Mouse (Mus musculus): Measurements from ENCODE around the gene Larp1.
A peak's percentile ranks its signal among the peaks of the same experiment; 100 is the strongest.
"Not testable (repeated sequence)": the region's sequence is repeated elsewhere in the genome, so short reads cannot be mapped to it uniquely, and the experiment has no call there.

Gene Larp1

GRCm38 (mm10) chr11:58028981-58029380 lies 20.1 kb downstream of the Larp1 start:
- DNase-seq (ENCODE audit: low spot score in 2 of 2): no peak

GRCm38 (mm10) chr11:58029869-58030268 lies 21.0 kb downstream of the Larp1 start:
- DNase-seq (ENCODE audit: low spot score in 2 of 2): no peak

GRCm38 (mm10) chr11:58031176-58031575 lies 22.3 kb downstream of the Larp1 start:
- peak in 1 of 2 experiments; percentile 23 for DNase-seq (ENCODE audit: low spot score in 2 of 2)

- no peak for DNase-seq (ENCODE audit: low spot score in 2 of 2)
Measured at GRCm38 (mm10) chr11:58033635-58034034, 24.8 kb downstream of the Larp1 start.

GRCm38 (mm10) chr11:58039027-58039426 lies 30.2 kb downstream of the Larp1 start:
- peak in 1 of 2 experiments; percentile 27 for DNase-seq (ENCODE audit: low spot score in 2 of 2)

- no peak for DNase-seq (ENCODE audit: low spot score in 2 of 2)
Measured at GRCm38 (mm10) chr11:58042861-58043431, 34.1 kb downstream of the Larp1 start.

- peak in 1 of 2 experiments; percentile 26 for DNase-seq (ENCODE audit: low spot score in 2 of 2)
Measured at GRCm38 (mm10) chr11:58046438-58046837, 37.6 kb downstream of the Larp1 start.

GRCm38 (mm10) chr11:58057455-58057854 lies 48.6 kb downstream of the Larp1 start:
- peak in 1 of 2 experiments; percentile 52 for DNase-seq (ENCODE audit: low spot score in 2 of 2)

GRCm38 (mm10) chr11:58059752-58060151 lies 50.9 kb downstream of the Larp1 start:
- not testable (repeated sequence) for DNase-seq (ENCODE audit: low spot score in 2 of 2)

- DNase-seq (ENCODE audit: low spot score in 2 of 2): not testable (repeated sequence)
Measured at GRCm38 (mm10) chr11:58061218-58061617, 52.4 kb downstream of the Larp1 start.

GRCm38 (mm10) chr11:58062586-58062985 lies 53.7 kb downstream of the Larp1 start:
- no peak for DNase-seq (ENCODE audit: low spot score in 2 of 2)

GRCm38 (mm10) chr11:58065025-58065424 lies 56.2 kb downstream of the Larp1 start:
- no peak for DNase-seq (ENCODE audit: low spot score in 2 of 2)

- no peak for DNase-seq (ENCODE audit: low spot score in 2 of 2)
Measured at GRCm38 (mm10) chr11:58072978-58073377, 64.1 kb downstream of the Larp1 start.

- DNase-seq (ENCODE audit: low spot score in 2 of 2): no peak
Measured at GRCm38 (mm10) chr11:58077270-58077669, 68.4 kb downstream of the Larp1 start.

GRCm38 (mm10) chr11:58081716-58082115 lies 72.9 kb downstream of the Larp1 start:
- no peak for DNase-seq (ENCODE audit: low spot score in 2 of 2)

GRCm38 (mm10) chr11:58092541-58092940 lies 83.7 kb downstream of the Larp1 start:
- no peak for DNase-seq (ENCODE audit: low spot score in 2 of 2)

GRCm38 (mm10) chr11:58093021-58093528 lies 84.2 kb downstream of the Larp1 start, which contains the start of gene Gm12248:
Gene Gm12248, minus strand, starts transcription at chr11:58093134.
- DNase-seq (ENCODE audit: low spot score in 2 of 2): no peak

- DNase-seq (ENCODE audit: low spot score in 2 of 2): no peak
Measured at GRCm38 (mm10) chr11:58094766-58095165, 85.9 kb downstream of the Larp1 start.

GRCm38 (mm10) chr11:58095561-58095960 lies 86.7 kb downstream of the Larp1 start:
- no peak for DNase-seq (ENCODE audit: low spot score in 2 of 2)

GRCm38 (mm10) chr11:58096160-58096559 lies 87.3 kb downstream of the Larp1 start:
- DNase-seq (ENCODE audit: low spot score in 2 of 2): peak; percentile 46 to 57

GRCm38 (mm10) chr11:58096821-58097620 lies 88.2 kb downstream of the Larp1 start:
- DNase-seq (ENCODE audit: low spot score in 2 of 2): peak in 1 of 2 experiments; percentile 22

GRCm38 (mm10) chr11:58097621-58098365 lies 88.9 kb downstream of the Larp1 start:
- DNase-seq (ENCODE audit: low spot score in 2 of 2): peak; percentile 27 to 33
